Comparison of ENCODE assay signal across 8 mouse cellular contexts in genomic region chr2:102049866-102050550, GRCm38 (mm10).
DNase-seq lines count a peak whose midpoint lies in the region; ATAC-seq lines count a peak whose summit lies in the region.
"Had no signal": no experiment of that assay in that cellular context is flagged by ENCODE, and none has a peak within 500 bp of the region (broad histone marks: within the 10 kb centered on the region; RNA-seq: fewer than 3 reads in every experiment).

No protein-coding gene starts in this region.

- DNase-seq in CD4-positive helper T cell, adult 2 months (ENCODE audit: low read depth, low spot score): peak; percentile 25
- peak; percentile 51 for DNase-seq in CD4-positive, CD25-positive, alpha-beta regulatory T cell, adult 2 months (ENCODE audit: low read depth, low spot score)
- DNase-seq in forebrain, embryonic 14.5 days (ENCODE audit: low spot score): peak; percentile 51
- DNase-seq in testis, postnatal 10 days (ENCODE audit: low spot score): no peak
- no peak for DNase-seq in c-Kit-positive CD71-positive TER-119-positive erythroid progenitor cells, embryonic 14.5 days (ENCODE audit: low spot score)

- no peak overlapping the region for H3K9ac ChIP-seq in forebrain, embryonic 14.5 days (ENCODE audit: low read length)
- H3K9ac ChIP-seq in midbrain, embryonic 15.5 days: no peak overlapping the region
- H3K9ac ChIP-seq: embryonic facial prominence, embryonic 13.5 days had no signal

- H3K27ac ChIP-seq in forebrain, embryonic 14.5 days (ENCODE audit: low read depth, low read length): 0 out of 2 replicates have a peak overlapping the region, but pooled peaks have one; percentile 41
- peak overlapping the region; percentile 45 for H3K27ac ChIP-seq in midbrain, embryonic 15.5 days
- H3K27ac ChIP-seq: embryonic facial prominence, embryonic 13.5 days had no signal

- H3K36me3 ChIP-seq in forebrain, embryonic 14.5 days (ENCODE audit: control insufficient read depth, insufficient read depth, low read length): no peaks in the 10 kb centered on the region; the same call in 1 of the 2 replicates
- H3K36me3 ChIP-seq in midbrain, embryonic 15.5 days (replicated peaks): no peaks in the 10 kb centered on the region

- H3K4me3 ChIP-seq in forebrain, embryonic 14.5 days (ENCODE audit: low read depth, low read length): no peak overlapping the region
- H3K4me3 ChIP-seq in midbrain, embryonic 15.5 days: no peak overlapping the region
- H3K4me3 ChIP-seq: embryonic facial prominence, embryonic 13.5 days had no signal

- H3K4me2 ChIP-seq in forebrain, embryonic 14.5 days (ENCODE audit: low read length): no peak overlapping the region
- no peak overlapping the region for H3K4me2 ChIP-seq in midbrain, embryonic 15.5 days
- H3K4me2 ChIP-seq: embryonic facial prominence, embryonic 13.5 days had no signal

- peaks cover 31% of the 10 kb centered on the region for H3K4me1 ChIP-seq in forebrain, embryonic 14.5 days (ENCODE audit: control insufficient read depth, insufficient read depth, low read length)
- peaks cover 30% of the 10 kb centered on the region for H3K4me1 ChIP-seq in midbrain, embryonic 15.5 days

- no peaks in the 10 kb centered on the region for H3K9me3 ChIP-seq in forebrain, embryonic 14.5 days (replicated peaks; ENCODE audit: control insufficient read depth, low read length)
- H3K9me3 ChIP-seq in midbrain, embryonic 15.5 days: no peaks in the 10 kb centered on the region
- H3K9me3 ChIP-seq: embryonic facial prominence, embryonic 13.5 days had no signal

- 0 out of 2 replicates have a peak, but pooled peaks have one; percentile 14 for ATAC-seq in forebrain, embryonic 14.5 days
- peak; percentile 53 for ATAC-seq in midbrain, embryonic 15.5 days (replicated peaks)
- no peak for ATAC-seq in megakaryocyte progenitor cell, adult 5-6 weeks (replicated peaks; ENCODE audit: poor library complexity)

- H3K27me3 ChIP-seq in forebrain, embryonic 14.5 days (replicated peaks; ENCODE audit: control insufficient read depth, insufficient read depth, low read length): no peaks in the 10 kb centered on the region
- H3K27me3 ChIP-seq in midbrain, embryonic 15.5 days (replicated peaks): no peaks in the 10 kb centered on the region
- H3K27me3 ChIP-seq: embryonic facial prominence, embryonic 13.5 days had no signal

- WGBS in forebrain, embryonic 14.5 days: 40% methylated on average over 10 of the region's 10 CpGs
- WGBS in midbrain, embryonic 15.5 days: 38% methylated on average over 10 of the region's 10 CpGs

Comparison
In these comparisons a context has a peak if more than half of its experiments do, and no peak if none do; other contexts are left out.
1. DNase-seq: peak in CD4-positive helper T cell, adult 2 months (single experiment), CD4-positive, CD25-positive, alpha-beta regulatory T cell, adult 2 months (single experiment) and forebrain, embryonic 14.5 days (single experiment); none in testis, postnatal 10 days (single experiment) and c-Kit-positive CD71-positive TER-119-positive erythroid progenitor cells, embryonic 14.5 days (single experiment).